Mouse (Mus musculus) stomach, postnatal 0 days (tissue): ENCODE results near the gene Npm3.

Experiments used
- CTCF ChIP-seq: IDR thresholded peaks from 2 replicates; pipeline ENCODE4 v1.5.1; 2016; ENCODE audit warnings: antibody characterized with exemption, low read depth, mild to moderate bottlenecking, moderate library complexity
- EP300 ChIP-seq: optimal IDR thresholded peaks from 2 replicates; pipeline ENCODE3; 2016; ENCODE audit warnings: antibody characterized with exemption

DNA sequence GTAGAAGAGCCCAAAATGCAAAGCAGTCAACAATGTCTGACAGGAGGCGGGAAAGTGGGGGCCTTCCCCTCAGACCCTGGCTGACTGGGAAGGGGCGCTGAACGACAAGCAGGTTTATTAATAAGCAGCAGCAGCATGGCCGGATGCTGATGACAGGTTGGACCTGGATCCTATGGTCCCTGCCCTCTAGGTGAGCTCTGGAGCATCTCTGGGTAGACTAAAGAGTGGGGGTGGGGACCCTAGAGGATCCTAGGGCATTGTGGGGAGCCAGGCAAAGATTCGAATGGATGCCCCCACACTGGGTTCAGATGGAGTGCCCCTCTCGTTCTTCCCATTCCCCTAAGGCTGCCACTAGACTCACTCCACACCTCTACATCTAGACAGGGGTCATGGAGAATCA, 43.0 kb upstream of the Npm3 start:
- TF ChIP-seq CTCF (no peak), EP300 (no peak)
